Mouse (Mus musculus): ENCODE measurements around the gene Gabrb3.
A peak's percentile ranks its signal among the peaks of the same experiment; 100 is the strongest.

Gene Gabrb3

DNA sequence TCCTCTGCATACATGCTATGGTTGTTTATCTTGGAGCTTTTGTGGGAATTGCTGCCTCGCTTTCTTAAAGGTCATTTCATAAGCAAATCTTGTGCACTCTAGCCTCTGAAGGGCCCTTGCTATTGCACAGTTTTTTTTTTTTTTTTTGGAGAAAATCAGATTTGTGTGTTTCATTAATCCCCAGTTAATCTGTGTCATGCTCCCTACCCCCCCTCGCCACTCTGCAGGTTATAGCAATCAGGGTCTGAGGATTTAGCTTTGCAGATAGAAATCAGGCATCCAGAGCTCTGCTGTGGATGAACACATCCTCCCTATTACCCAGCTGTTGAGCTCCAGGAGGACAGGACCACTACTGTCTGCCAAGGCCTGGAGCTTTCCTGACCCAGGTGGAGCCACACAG, at the start of gene Gabrb3:
Gabrb3 (plus strand) TSS at position 301 of the 400 bp plus-strand sequence.
- DNase-seq (ENCODE audit: low spot score), result no peak

GRCm38 (mm10) chr7:57384112-57384511, 35.4 kb upstream of the Gabrb3 start:
- peak; percentile 79 for DNase-seq (ENCODE audit: low spot score)

DNA sequence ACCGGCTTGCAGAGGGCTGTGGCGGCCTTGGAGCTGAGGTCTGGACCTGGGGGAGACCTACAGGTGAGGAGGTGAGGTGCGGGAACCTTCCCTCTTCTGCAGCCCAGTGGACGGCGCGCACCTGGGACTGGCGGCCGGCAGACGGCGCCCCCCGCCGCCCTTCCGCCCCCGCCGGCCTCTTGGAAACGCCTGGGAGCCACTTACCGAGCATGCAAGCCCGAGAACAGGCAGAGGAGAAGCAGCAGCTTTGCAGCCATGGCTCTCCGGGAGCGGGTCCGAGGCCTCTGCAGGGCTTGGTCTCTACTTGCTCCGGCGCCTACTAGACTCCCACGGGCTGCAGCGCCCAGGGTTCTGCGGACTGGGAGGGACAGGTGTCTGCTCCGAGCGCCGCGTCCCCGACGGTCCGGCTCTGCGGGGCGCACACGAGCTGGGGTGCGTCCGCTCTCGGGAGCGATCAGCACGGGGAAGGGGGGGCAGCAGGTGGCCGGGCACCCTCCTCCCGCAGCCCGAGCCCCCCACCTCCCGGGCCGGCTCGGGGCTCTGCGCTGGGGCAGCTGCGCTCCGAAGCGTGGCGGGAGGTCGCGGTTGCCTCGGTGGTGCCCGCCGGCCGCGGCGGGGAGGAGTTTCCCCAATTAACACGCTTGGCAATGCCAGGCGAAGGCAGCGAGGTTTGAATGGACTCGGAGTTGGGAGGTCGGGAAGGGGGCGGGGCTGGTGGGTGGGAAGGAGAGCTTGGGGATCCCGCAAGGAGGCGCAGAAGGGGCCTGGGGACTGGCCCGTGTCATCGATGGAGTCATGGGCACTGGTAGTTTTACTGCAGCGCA, 32.8 kb upstream of the Gabrb3 start, which contains the start of gene Gabrg3:
Gabrg3 (minus strand) TSS at position 672 of the 824 bp plus-strand sequence.
- peak; percentile 32 for DNase-seq (ENCODE audit: low spot score)

GRCm38 (mm10) chr7:57387341-57387654, 32.2 kb upstream of the Gabrb3 start:
- no peak for DNase-seq (ENCODE audit: low spot score)

- no peak for DNase-seq (ENCODE audit: low spot score)
Measured at GRCm38 (mm10) chr7:57390046-57390445, 29.4 kb upstream of the Gabrb3 start.

- no peak for DNase-seq (ENCODE audit: low spot score)
Measured at GRCm38 (mm10) chr7:57393551-57393950, 25.9 kb upstream of the Gabrb3 start.

DNA sequence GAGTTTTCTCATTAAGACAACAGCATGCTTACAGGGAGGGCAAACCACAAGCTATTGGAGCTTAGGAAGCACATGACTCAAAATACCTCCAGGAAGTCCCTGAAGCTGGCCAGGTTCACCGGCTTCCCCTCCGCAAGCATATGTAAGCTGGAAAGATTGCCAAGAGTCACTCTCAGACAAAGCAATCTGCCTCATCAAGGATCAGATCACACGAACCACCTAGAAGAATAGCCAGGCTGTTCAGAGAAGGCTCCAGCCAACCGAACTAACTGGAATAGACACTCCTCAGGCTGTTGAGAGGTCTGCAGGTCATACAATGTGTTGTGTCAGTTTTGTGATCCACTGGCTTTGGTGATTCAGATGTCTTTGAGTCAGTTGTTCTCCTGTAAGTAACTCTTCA, 8.3 kb upstream of the Gabrb3 start:
- DNase-seq (ENCODE audit: low spot score), result no peak

- DNase-seq (ENCODE audit: low spot score), result no peak
Measured at GRCm38 (mm10) chr7:57412896-57413295, 6.6 kb upstream of the Gabrb3 start.

DNA sequence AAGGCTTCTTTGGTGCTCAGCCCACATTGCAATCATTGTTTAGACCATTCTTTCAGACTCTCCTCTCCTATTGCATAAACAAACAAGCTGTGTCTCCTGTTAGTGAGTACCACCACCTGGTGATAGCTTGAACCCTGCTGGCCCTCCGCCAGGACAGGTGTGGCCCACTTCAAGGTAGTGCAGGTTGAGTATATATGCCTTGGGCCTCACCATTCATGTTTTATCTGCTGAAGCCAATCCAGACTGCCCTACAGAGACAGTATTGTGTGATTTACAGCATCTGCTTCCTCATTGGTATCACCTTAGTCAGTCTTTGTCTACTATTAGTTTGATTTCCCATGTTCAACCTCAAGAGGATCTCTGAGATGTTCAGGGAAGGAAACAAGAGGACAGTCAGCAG, 1.6 kb downstream of the Gabrb3 start:
- no peak for DNase-seq (ENCODE audit: low spot score)

DNA sequence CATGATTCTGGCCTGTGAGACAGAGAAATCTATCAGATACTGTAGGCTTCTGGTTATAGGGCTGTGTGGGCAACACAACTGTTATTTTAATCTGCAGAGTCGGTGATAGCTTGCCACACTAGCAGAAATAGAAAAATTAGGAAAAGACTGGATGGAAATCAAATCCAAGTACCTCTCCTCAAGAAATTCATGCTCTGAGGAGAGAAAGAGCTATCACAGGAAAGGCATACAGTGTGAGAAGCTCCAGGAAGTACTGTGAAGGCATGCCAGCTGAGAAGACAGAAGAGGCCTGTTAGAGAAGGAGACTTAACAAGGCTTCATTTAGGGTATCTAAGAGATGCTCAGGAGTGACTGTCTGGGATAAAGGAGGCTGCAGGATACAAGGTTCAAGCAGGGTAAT, 3.2 kb downstream of the Gabrb3 start:
- DNase-seq (ENCODE audit: low spot score), result no peak

DNA sequence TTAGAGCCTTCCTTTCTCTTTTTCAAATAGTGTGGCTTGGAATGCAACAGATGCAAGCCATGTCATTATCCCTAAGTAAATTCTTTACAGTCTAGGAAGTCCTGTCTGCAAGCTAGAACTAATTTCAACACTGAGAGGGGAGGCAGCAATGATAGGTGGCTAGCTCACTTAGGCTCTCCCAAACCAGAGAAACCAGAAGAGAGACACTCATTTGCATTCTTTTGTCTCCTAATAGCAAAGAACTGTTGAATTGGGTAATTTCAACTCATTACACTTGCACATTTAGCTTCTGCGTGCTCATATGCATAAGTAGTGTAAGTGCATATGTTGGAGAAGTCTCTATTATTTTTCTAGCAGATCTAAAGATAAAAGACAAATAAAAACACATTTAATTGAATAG, 28.7 kb downstream of the Gabrb3 start:
- no peak for DNase-seq (ENCODE audit: low spot score)

- no peak for DNase-seq (ENCODE audit: low spot score)
Measured at GRCm38 (mm10) chr7:57460354-57460753, 40.9 kb downstream of the Gabrb3 start.

- DNase-seq (ENCODE audit: low spot score), result no peak
Measured at GRCm38 (mm10) chr7:57471316-57471715, 51.8 kb downstream of the Gabrb3 start.

DNA sequence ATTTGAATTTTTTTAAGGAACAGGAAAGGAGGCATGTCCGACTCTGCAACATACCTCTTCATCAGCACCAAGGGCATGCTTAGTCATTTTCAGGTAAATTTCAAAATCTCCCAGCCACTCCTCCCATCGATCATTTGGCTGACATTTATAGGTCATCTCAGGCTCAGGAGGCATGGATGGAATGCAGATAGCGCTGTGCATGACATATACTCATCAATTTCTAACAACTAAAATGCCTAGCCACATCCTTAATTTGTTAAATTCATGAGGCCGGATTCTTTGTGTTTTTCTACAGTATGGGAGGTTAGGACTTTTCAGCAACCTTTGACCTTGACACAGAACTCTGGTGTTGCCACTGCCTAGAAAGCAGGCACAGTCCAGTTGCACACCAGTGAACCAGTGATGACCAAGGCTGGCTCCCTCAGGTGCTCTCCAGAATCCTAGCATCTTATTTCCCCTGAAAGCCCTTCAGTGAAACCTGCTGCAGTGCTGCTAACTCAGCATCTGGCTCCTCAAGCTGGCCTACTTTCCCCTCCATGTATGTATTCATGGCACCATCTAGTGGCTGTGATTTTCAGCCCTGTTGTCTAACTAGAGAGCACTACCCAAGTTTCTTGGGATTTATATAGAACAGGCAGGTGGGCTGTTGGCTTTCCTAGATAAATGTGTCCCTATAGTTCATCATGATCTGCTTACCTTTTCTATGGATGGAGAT, 54.5 kb downstream of the Gabrb3 start:
- peak; percentile 74 for DNase-seq (ENCODE audit: low spot score)

GRCm38 (mm10) chr7:57482896-57483295, 63.4 kb downstream of the Gabrb3 start:
- DNase-seq (ENCODE audit: low spot score), result no peak

DNA sequence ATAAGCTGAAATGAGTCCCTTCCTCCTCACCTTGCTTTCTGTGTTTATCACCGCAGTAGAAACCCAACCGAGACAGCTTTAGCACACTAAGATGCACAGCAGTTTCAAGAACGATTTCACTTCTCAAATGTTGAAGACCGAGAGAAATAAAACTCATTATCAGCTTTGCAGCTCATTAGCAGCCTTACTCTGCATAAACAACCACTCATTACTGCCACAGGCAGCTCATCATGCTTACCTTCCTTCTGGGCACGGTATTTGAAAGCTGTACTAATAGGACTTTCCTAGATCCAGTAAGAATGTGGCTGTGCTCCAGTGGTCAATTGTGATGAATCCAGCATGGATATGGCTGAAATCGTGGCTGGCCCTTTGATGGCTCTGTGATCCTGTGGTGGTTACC, 67.4 kb downstream of the Gabrb3 start:
- no peak for DNase-seq (ENCODE audit: low spot score)

DNA sequence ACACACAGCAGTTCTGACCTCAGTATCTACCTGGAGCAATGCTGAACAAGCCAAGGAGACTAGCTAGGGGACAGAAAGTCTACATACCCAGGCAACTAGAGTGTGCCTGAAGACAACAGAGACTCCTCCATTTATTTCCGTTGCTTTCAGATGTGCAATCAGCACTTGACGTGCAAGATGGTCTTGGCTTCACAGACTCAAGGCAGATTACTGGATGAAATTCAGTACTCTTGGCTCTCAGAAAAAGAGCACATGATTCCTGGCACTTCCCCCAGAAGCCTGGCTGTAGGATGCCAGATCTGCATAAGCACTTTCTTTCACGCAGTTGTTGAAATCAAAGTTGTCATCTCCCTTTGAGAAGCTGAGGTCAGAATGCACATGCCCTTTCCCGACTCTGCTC, 72.3 kb downstream of the Gabrb3 start:
- no peak for DNase-seq (ENCODE audit: low spot score)

GRCm38 (mm10) chr7:57502809-57503208, 83.3 kb downstream of the Gabrb3 start:
- DNase-seq (ENCODE audit: low spot score), result no peak

DNA sequence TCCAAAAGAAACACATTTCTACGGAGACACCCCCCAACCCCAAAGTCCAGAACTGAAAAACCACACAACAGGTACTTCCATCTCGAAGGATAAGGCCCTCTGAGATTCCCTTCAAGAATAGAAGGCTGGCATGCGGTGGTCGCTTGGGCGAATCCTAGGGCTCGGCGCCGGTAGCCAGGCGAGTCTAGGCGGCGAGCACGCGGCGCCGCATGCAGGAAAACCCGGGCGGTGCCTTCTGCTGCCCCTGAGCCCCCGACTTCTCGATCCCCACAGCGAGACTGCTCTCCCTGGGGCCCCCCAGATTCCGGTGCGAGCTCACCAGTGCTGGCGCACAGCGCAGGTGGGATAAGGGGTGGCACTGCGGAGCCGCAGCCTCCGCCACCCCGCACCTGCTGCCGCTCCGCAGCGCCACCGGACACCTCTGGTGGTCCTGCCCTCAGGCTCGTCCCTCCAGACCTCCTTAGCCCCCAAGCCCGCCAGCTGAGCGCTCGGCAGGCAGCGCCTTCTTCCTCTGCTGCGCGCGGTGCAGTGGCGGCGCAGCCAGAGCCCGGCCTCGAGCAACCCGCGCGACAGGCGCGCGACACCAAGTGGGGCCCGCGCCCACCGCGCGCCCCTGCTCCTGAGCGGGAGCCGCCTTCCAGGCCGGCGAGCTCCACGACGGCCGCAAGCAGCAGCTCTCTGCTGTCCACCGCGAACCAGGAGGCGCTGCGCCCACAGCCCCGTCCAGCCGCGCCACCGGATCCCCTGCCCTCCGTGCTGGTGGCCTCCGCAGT, 89.6 kb downstream of the Gabrb3 start:
- peak; percentile 41 for DNase-seq (ENCODE audit: low spot score)

GRCm38 (mm10) chr7:57509681-57510141, 90.2 kb downstream of the Gabrb3 start, which contains the start of gene Gabra5:
Gene Gabra5 (minus strand): TSS chr7:57510059.
- DNase-seq (ENCODE audit: low spot score), result peak; percentile 72

DNA sequence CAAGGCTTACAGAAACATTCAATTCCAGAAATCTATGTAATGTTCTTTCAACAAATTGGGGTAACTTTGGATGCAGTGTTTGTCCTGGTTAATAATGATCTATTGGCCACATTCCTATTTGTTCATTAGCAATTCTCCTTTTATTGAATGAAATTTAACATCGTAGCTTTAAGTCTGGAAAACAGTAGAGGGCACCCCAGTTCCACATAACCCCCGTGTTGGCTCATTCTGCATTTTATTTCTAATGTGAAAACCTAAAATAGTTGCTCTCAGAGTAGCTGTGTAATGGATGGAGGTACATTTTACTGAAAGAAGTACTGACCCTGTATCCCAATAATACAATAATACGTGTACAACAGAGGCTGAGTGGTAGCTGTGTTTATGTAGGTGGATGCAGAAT, 93.5 kb downstream of the Gabrb3 start:
- DNase-seq (ENCODE audit: low spot score), result peak; percentile 11

DNA sequence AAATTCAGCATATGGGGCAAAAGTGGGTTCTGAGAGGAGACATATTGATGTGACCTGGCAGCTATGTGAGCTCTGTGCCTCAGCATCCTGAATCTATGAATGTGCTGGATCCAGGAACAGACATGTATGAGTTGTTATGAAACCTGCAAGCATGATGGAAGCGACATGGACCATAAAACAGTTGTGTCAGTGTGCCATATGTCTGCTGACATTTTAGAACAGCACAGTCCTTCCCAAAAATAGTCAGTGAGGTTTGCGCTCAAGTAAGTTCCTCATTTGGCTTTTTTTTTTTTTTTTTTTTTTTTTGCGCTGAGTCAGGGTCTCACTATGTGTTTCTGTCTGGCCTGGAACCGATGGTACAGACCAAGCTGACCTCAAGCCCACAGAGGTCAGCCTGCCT, 110.0 kb downstream of the Gabrb3 start:
- DNase-seq (ENCODE audit: low spot score), result no peak

GRCm38 (mm10) chr7:57529954-57530353, 110.5 kb downstream of the Gabrb3 start:
- DNase-seq (ENCODE audit: low spot score), result no peak

Measured in embryo, embryonic 10 days (tissue).